8 mouse cellular contexts compared by ENCODE assay signal in genomic region chr13:51946171-51946570, GRCm38 (mm10).
A peak's percentile ranks its signal among the peaks of the same experiment; 100 is the strongest.
DNase-seq lines count a peak whose midpoint lies in the region.

No protein-coding gene starts in this region.

- peak; percentile 21 for DNase-seq in embryo, embryonic 10 days (ENCODE audit: low spot score)
- no peak for DNase-seq in embryo, embryonic 11 days
- peak; percentile 71 for DNase-seq in 3T3-L1 (ENCODE audit: low read depth, low spot score)
- peak; percentile 77 for DNase-seq in gonadal fat pad, adult 2 months (ENCODE audit: low read depth)
- DNase-seq in large intestine, adult 2 months (ENCODE audit: low read depth, low spot score), result peak; percentile 52
- peak; percentile 65 for DNase-seq in skeletal muscle tissue, adult 2 months (ENCODE audit: low read depth, low spot score)
- DNase-seq in frontal cortex, adult 2 months (ENCODE audit: extremely low spot score in 1 of 2, low spot score in 1 of 2), result no peak
- DNase-seq in spleen, postnatal 10 days (ENCODE audit: low spot score in 2 of 2), result no peak

- WGBS in large intestine, adult 2 months, result 37% methylated on average over 3 of the region's 3 CpGs

Comparison
In these comparisons a context has a peak if more than half of its experiments do, and no peak if none do; other contexts are left out.
1. DNase-seq: peak in embryo, embryonic 10 days (single experiment), 3T3-L1 (single experiment), gonadal fat pad, adult 2 months (single experiment), large intestine, adult 2 months (single experiment) and skeletal muscle tissue, adult 2 months (single experiment); none in embryo, embryonic 11 days (single experiment), frontal cortex, adult 2 months (0 of 2) and spleen, postnatal 10 days (0 of 2).